Mouse (Mus musculus): ENCODE results near the gene Plce1.
"Not testable (repeated sequence)": the region's sequence is repeated elsewhere in the genome, so short reads cannot be mapped to it uniquely, and the experiment has no call there.

The Plce1 gene

DNA sequence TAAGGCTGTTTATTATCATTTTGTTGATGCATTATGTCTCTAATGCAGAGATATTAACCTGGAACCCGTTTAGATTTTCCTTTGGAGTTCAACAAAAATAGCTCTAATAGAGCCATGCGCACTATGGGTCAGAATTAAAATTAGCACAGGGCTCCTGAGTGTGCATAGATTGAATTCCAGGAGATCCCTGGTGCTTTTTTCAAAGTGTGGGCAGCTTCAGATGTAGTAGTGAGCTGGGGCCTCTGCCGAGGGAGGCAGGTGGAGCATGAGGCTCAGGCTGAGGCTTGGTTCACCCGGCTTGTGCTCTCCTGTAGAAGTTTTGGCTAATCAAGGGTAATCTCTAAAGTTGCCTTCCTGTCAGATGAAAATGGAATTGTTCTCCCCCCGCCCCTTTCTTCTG, 17.3 kb downstream of the Plce1 start:
- no peak for DNase-seq (ENCODE audit: low spot score in 2 of 2)

GRCm38 (mm10) chr19:38504597-38504996, 23.7 kb downstream of the Plce1 start:
- no peak for DNase-seq (ENCODE audit: low spot score in 2 of 2)

DNA sequence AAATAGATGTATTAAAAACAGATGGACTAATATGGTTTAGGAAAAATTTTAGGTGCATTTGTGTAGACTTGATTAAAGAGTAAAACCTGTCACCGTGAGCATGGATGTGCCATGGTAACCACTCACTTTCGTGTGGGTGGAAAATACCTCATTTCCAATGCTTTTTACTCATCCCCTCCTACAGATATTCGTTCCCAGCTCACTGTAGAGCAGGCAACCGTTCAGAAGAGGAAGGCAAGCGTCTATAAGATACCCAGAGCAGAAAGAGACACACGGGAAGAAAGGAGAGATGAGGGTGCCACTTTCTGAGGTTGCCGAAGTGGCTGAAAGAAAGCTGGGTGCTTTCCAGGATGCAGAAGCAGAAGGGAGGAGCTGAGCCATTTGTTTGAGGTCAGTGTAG, 25.2 kb downstream of the Plce1 start:
- DNase-seq (ENCODE audit: low spot score in 2 of 2) = no peak

GRCm38 (mm10) chr19:38507251-38507965, 26.5 kb downstream of the Plce1 start:
- DNase-seq (ENCODE audit: low spot score in 2 of 2) = no peak

GRCm38 (mm10) chr19:38507966-38508625, 27.2 kb downstream of the Plce1 start:
- no peak for DNase-seq (ENCODE audit: low spot score in 2 of 2)

GRCm38 (mm10) chr19:38514417-38515184, 33.7 kb downstream of the Plce1 start:
- DNase-seq (ENCODE audit: low spot score in 2 of 2) = no peak

DNA sequence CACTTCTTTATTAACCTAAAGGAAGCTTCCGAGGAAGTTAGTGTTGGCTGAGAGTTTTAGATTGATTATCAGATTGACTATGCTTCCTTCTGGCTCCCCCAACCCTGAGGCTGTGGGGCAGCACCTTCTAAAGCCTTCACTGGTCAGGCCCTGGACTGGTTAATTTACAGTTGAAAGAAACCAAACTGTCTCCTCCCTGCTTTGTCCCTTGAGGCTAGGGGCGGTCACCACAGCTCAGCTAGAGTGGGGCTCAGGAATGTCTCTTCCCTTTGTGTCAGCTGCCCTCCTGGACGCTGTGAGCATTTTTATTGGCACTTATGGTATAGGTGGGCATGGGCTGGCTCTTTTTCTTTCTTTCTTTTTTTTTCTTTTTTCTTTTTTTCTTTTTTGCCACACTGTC, 45.9 kb downstream of the Plce1 start:
- DNase-seq (ENCODE audit: low spot score in 2 of 2) = no peak

GRCm38 (mm10) chr19:38527475-38527874, 46.6 kb downstream of the Plce1 start:
- DNase-seq (ENCODE audit: low spot score in 2 of 2) = no peak

GRCm38 (mm10) chr19:38533230-38533629, 52.3 kb downstream of the Plce1 start:
- no peak for DNase-seq (ENCODE audit: low spot score in 2 of 2)

DNA sequence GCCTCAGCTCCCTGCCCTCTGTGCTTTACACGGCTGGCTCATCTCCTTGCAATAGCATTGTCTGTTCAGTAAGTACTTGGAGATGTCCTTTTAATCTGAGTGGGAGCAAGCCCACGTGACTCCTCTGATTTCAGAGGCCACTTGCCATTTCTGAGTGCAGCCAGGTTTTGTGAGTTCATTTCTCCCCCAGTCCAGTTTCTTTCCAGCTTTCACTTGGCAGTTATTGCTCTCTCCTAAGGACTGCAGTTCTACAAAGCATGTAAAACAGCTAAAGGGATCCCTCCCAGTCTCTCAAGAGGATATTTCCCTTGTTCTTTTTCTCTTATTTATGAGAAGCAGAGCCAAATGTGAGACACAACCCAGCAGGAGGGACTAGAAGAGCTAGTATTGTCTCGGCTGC, 58.4 kb downstream of the Plce1 start:
- DNase-seq (ENCODE audit: low spot score in 2 of 2) = no peak

DNA sequence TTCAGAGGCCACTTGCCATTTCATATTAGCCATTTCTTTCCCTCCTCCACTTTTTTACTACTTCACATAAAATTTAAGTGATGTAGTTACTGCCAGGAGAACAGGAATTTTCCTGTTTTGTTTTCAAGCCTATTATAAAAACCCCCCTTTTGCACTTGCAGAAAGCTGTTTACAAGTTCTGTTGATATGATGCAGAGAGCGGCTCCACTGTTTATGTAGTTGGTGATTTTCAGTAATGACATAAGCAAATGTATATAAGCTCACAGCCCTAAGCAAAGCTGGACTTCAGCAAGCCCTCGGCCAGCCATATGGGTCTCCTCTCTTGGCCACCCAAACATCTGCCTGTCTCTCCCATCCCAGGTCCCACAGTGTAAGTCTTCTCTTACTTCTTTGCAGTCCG, 59.6 kb downstream of the Plce1 start:
- no peak for DNase-seq (ENCODE audit: low spot score in 2 of 2)

GRCm38 (mm10) chr19:38549487-38550058, 68.7 kb downstream of the Plce1 start:
- no peak for DNase-seq (ENCODE audit: low spot score in 2 of 2)

DNA sequence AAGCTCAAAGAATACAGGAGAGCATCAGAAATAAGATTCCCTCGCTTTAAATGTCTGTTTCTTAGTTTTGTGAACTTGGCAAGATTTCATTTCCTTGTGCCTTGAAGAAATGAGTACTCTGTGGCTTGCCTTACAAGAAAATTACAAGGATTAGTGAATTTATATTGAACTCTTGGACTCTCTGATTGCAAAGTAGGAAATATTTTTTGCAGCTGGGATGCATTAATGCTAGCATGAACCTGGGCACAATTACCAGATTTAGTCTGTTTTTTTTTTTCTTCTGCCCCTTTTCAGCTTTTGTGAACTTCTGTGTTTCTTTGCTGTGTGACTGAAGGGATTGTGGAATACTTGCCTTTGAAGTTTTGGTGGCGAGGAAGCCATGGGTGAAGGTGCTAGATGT, 72.6 kb downstream of the Plce1 start:
- DNase-seq (ENCODE audit: low spot score in 2 of 2) = no peak

- DNase-seq (ENCODE audit: low spot score in 2 of 2) = no peak
Measured at GRCm38 (mm10) chr19:38555399-38555798, 74.5 kb downstream of the Plce1 start.

- DNase-seq (ENCODE audit: low spot score in 2 of 2) = no peak
Measured at GRCm38 (mm10) chr19:38558816-38559215, 77.9 kb downstream of the Plce1 start.

GRCm38 (mm10) chr19:38561887-38562286, 81.0 kb downstream of the Plce1 start:
- DNase-seq (ENCODE audit: low spot score in 2 of 2) = not testable (repeated sequence)

DNA sequence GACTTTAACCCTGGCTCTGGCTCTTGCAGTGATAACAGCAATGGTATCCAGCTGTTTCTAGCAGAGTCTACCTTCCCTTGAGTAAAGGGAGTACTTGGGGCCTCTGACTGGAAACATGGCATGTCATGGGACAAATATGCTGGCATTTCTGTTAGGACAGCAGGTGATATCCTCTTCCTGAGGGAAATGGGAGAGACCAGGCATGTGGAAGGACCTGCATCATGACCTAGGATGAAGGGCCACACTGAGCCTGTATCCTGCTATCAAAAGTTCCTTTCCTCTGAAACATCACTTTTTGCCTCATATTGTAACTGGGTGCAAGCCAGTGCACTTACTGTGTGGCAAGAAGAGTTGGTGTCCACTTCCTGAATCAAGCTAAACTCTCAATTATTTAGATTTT, 85.2 kb downstream of the Plce1 start:
- no peak for DNase-seq (ENCODE audit: low spot score in 2 of 2)

DNA sequence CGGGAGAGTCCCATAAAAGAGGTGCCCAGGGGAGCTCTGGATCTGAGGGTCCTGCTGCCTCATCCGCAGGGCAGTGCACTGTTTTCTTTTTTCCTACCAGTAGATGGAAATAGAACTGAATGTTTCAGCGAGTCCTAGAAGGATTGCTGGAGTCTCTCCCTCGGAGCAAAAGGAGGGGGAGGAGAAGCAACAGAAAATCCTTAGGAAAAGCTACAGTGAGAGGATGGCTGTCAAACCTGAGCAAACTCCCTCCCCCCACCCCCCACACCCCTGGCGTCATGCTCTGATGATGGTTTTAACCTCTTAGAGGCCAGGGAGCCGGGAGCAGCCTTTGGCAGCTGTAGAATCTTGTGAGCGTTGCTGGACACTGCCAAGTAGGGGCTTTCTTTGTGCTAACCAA, 85.8 kb downstream of the Plce1 start:
- no peak for DNase-seq (ENCODE audit: low spot score in 2 of 2)

- no peak for DNase-seq (ENCODE audit: low spot score in 2 of 2)
Measured at GRCm38 (mm10) chr19:38567331-38567730, 86.4 kb downstream of the Plce1 start.

GRCm38 (mm10) chr19:38578554-38579146, 97.7 kb downstream of the Plce1 start:
- no peak for DNase-seq (ENCODE audit: low spot score in 2 of 2)

DNA sequence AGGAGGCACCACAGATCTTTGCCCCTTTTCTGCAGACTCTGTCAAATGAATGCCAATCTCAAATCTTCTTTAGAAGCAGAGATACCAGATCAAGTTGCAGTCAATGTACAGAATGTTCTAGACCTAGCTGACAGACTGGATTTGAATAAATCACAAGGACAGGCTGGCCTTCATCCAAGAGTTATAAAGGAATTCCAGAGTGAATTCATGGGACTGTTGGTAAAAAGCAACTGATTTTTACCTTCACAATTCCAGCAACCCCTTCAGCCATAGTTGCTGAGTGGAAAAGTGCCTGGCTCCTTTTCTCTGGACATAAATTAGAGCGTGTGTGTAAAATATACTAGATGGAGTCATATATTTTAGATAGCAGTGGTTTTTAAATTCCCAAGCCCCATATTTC, 102.0 kb downstream of the Plce1 start:
- DNase-seq (ENCODE audit: low spot score in 2 of 2) = no peak

DNA sequence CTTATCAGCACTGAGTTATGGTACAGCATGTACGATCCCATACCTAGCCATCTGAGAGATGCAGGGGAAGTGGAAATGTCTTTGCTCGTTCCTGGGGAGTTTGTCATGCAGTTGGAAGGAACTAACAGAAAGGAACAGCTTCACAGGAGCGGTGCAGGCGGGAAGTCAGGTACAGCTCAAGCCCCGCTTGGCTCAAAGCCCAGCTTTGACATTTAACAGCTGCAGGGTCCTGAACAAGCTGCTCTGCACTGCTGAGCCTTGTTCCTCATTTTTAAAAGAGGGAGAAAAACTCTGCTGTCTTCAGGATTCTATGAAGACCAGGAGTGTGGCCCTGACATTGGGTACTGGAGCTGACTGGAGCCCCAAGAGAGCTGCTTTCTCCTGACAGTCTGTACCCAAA, 106.7 kb downstream of the Plce1 start:
- DNase-seq (ENCODE audit: low spot score in 2 of 2) = no peak

Measured in spleen, postnatal 36 days (tissue).